In the genomic region with DNA sequence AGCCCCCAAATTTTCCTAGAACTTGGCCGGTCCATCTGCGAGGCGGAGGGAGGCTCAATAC, we compare ENCODE assay signal across 8 mouse cellular contexts. TPM values are rescaled to one million over a fixed set of nuclear protein-coding genes. Genes with fewer than 3 reads are reported as not detected.
DNase-seq lines count a peak whose midpoint lies in the region; ATAC-seq and TF ChIP-seq lines count a peak whose summit lies in the region.

A gene (minus strand): TSS at position 14 of the 61 bp plus-strand sequence.

- H3K27me3 ChIP-seq in cerebellum, adult 2 months (ENCODE audit: control insufficient read depth, insufficient read depth, low read length) = no peaks in the 10 kb centered on the region
- no peaks in the 10 kb centered on the region for H3K27me3 ChIP-seq in neural tube, embryonic 11.5 days (ENCODE audit: control insufficient read depth, insufficient read depth, low read length)
- H3K27me3 ChIP-seq in liver, embryonic 11.5 days (replicated peaks; ENCODE audit: control insufficient read depth, insufficient read depth, low read length) = peaks cover 20% of the 10 kb centered on the region
- H3K27me3 ChIP-seq in stomach, postnatal 0 days (ENCODE audit: control insufficient read depth, insufficient read depth, low read length) = no peaks in the 10 kb centered on the region

- no peaks in the 10 kb centered on the region for H3K9me3 ChIP-seq in neural tube, embryonic 11.5 days (ENCODE audit: control insufficient read depth, low read length)
- H3K9me3 ChIP-seq in liver, embryonic 11.5 days (ENCODE audit: control insufficient read depth, low read length) = no peaks in the 10 kb centered on the region
- no peaks in the 10 kb centered on the region for H3K9me3 ChIP-seq in stomach, postnatal 0 days (ENCODE audit: control insufficient read depth, low read length)

- H3K4me3 ChIP-seq in cerebellum, adult 2 months (replicated peaks; ENCODE audit: insufficient read depth, low read depth, low read length) = peak within 1 kb of the TSS; percentile 97
- peak within 1 kb of the TSS; percentile 48 for H3K4me3 ChIP-seq in neural tube, embryonic 11.5 days (ENCODE audit: low read depth, low read length)
- peak within 1 kb of the TSS; percentile 77 for H3K4me3 ChIP-seq in liver, embryonic 11.5 days (ENCODE audit: low read depth, low read length)
- H3K4me3 ChIP-seq in stomach, postnatal 0 days (ENCODE audit: low read depth, low read length) = peak within 1 kb of the TSS; percentile 77

- no peak within 1 kb of the TSS; the same call in 1 of the 2 replicates for H3K27ac ChIP-seq in cerebellum, adult 2 months (ENCODE audit: insufficient read depth, low read length)
- peak within 1 kb of the TSS; percentile 45; the same call in 1 of the 2 replicates for H3K27ac ChIP-seq in neural tube, embryonic 11.5 days (ENCODE audit: low read depth, low read length)
- H3K27ac ChIP-seq in liver, embryonic 11.5 days (ENCODE audit: low read depth, low read length) = peak within 1 kb of the TSS; percentile 26
- no peak within 1 kb of the TSS for H3K27ac ChIP-seq in stomach, postnatal 0 days (replicated peaks)

- no peak for TF ChIP-seq CTCF in cerebellum, adult 2 months (IDR thresholded peaks at IDR 0.05; ENCODE audit: borderline replicate concordance, insufficient read depth, low read depth, low read length)
- TF ChIP-seq CTCF in stomach, postnatal 0 days (IDR thresholded peaks at IDR 0.05; ENCODE audit: low read depth) = 0 out of 2 replicates have a peak, but pooled peaks have one; percentile 19

- no peak for DNase-seq in cerebellum, adult 2 months
- DNase-seq in cerebellum, adult 18-20 months = no peak
- no peak for DNase-seq in neural tube, embryonic 11.5 days (ENCODE audit: low spot score)
- DNase-seq in neural tube, embryonic 10.5 days (ENCODE audit: extremely low spot score, low spot score) = no peak
- no peak for DNase-seq in liver, embryonic 11.5 days (ENCODE audit: low spot score)
- no peak for DNase-seq in stomach, postnatal 0 days (ENCODE audit: low spot score)
- DNase-seq in frontal cortex, postnatal 14 days (ENCODE audit: low spot score in 2 of 2) = no peak
- no peak for DNase-seq in layer of hippocampus, adult 9-11 months

- H3K4me2 ChIP-seq in neural tube, embryonic 11.5 days (ENCODE audit: low read depth) = peak within 1 kb of the TSS; percentile 66
- peak within 1 kb of the TSS; percentile 96 for H3K4me2 ChIP-seq in liver, embryonic 11.5 days
- H3K4me2 ChIP-seq in stomach, postnatal 0 days (replicated peaks; ENCODE audit: low read depth) = peak within 1 kb of the TSS; percentile 87

- ATAC-seq in neural tube, embryonic 11.5 days (ENCODE audit: insufficient read depth, low FRiP score, low TSS enrichment) = no peak
- no peak for ATAC-seq in liver, embryonic 11.5 days (replicated peaks; ENCODE audit: low FRiP score)
- no peak for ATAC-seq in stomach, postnatal 0 days (ENCODE audit: low FRiP score, low TSS enrichment)

- no peaks in the 10 kb centered on the region for H3K36me3 ChIP-seq in neural tube, embryonic 11.5 days (ENCODE audit: control insufficient read depth, insufficient read depth, low read length)
- no peaks in the 10 kb centered on the region for H3K36me3 ChIP-seq in liver, embryonic 11.5 days (ENCODE audit: control insufficient read depth, insufficient read depth, low read length)
- no peaks in the 10 kb centered on the region for H3K36me3 ChIP-seq in stomach, postnatal 0 days (ENCODE audit: control insufficient read depth, insufficient read depth, low read length)

- peak within 1 kb of the TSS; percentile 72 for H3K9ac ChIP-seq in neural tube, embryonic 11.5 days (ENCODE audit: low read length)
- peak within 1 kb of the TSS; percentile 75 for H3K9ac ChIP-seq in liver, embryonic 11.5 days (ENCODE audit: low read depth, low read length)
- H3K9ac ChIP-seq in stomach, postnatal 0 days (ENCODE audit: low read length) = peak within 1 kb of the TSS; percentile 82

- no peak for TF ChIP-seq POLR2A in cerebellum, adult 2 months (IDR thresholded peaks at IDR 0.05; ENCODE audit: borderline replicate concordance, insufficient read depth, low read length)

- 0% methylated on average over 3 of the region's 3 CpGs for WGBS in cerebellum, adult 2 months
- 0% methylated on average over 3 of the region's 3 CpGs for WGBS in neural tube, embryonic 11.5 days
- WGBS in liver, embryonic 11.5 days = 0% methylated on average over 3 of the region's 3 CpGs
- WGBS in stomach, postnatal 0 days = 2% methylated on average over 3 of the region's 3 CpGs

- peaks cover 3% of the 10 kb centered on the region; the same call in 1 of the 2 replicates for H3K4me1 ChIP-seq in cerebellum, adult 2 months (ENCODE audit: control insufficient read depth, insufficient read depth, low read length)
- no peaks in the 10 kb centered on the region for H3K4me1 ChIP-seq in neural tube, embryonic 11.5 days (ENCODE audit: control insufficient read depth, insufficient read depth, low read length)
- H3K4me1 ChIP-seq in liver, embryonic 11.5 days (replicated peaks; ENCODE audit: control insufficient read depth, insufficient read depth, low read length) = peaks cover 12% of the 10 kb centered on the region
- no peaks in the 10 kb centered on the region for H3K4me1 ChIP-seq in stomach, postnatal 0 days (replicated peaks; ENCODE audit: control insufficient read depth, insufficient read depth)

- no peak for TF ChIP-seq EP300 in stomach, postnatal 0 days (optimal IDR thresholded peaks at IDR 0.05)

RNA-seq across cellular contexts. Expression of the gene that starts here (rescaled TPM):
- polyA plus RNA-seq in cerebellum, adult 2 months (2012; rRNA removed) = 6.6 and 7.0 TPM in 2 replicates
- 1.8 and 2.7 TPM in 2 replicates for polyA plus RNA-seq in neural tube, embryonic 11.5 days (2014; fragmentation: Nextera tagmentation; extraction: Ambion mirVana)
- 0.22 and 0.49 TPM in 2 replicates for polyA plus RNA-seq in liver, embryonic 11.5 days (2014; fragmentation: Nextera tagmentation; extraction: Ambion mirVana)
- polyA plus RNA-seq in stomach, postnatal 0 days (2015; fragmentation: Nextera tagmentation; extraction: Ambion mirVana) = 0.16 TPM in 1 of 2 replicates, not detected in the other

Comparison
In these comparisons a context has a peak if more than half of its experiments do, and no peak if none do; other contexts are left out.
1. H3K27ac ChIP-seq: peak in neural tube, embryonic 11.5 days (single experiment) and liver, embryonic 11.5 days (single experiment); none in cerebellum, adult 2 months (single experiment) and stomach, postnatal 0 days (single experiment).
2. Peak in every context shown above with its lines, with median percentiles within 50 percentile points of each other: H3K4me3 ChIP-seq, H3K4me2 ChIP-seq and H3K9ac ChIP-seq.